Mouse (Mus musculus) erythroblast, embryonic 14.5 days (primary cell): ENCODE results near the gene Magi1.

Experiments
- GATA1 ChIP-seq: IDR thresholded peaks from 2 replicates; pipeline ENCODE4 v1.6.1; 2012; ENCODE audit warnings: low read length, inconsistent platforms, mixed read lengths
- TAL1 ChIP-seq: IDR thresholded peaks from 3 replicates; pipeline ENCODE4 v1.6.1; 2012; ENCODE audit warnings: low read length, inconsistent platforms, mixed read lengths

DNA sequence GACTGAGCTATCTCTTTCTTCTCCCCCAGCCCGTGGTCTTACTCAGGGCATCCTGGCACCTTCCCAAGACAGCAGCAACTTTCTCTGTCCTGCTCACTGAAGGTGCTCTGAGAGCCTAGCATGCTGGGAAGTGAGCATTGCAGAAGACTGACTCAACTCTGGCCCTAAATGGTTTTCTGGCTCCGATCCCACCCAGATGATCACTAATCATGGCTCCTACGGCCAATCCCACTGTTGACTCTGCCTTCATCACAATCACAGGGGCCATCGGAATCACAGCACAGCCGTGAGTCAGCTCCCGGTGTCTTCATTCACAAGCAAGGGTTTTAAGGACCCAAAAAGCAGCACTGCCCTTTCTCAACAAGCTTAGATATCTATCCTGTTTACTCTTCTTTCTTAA is 58.6 kb downstream of the Magi1 start:
- TF ChIP-seq TAL1 (no peak), GATA1 (no peak)
